Mouse (Mus musculus) liver, embryonic 14.5 days (tissue): ENCODE measurements around the gene Mrgprd. TPM values are rescaled to one million over a fixed set of nuclear protein-coding genes. Genes with fewer than 3 reads are reported as not detected.

Experiments used
- ATAC-seq: fragments of 200-750 bp; cut with Nextera tagmentation; 2 replicates; pipeline ENCODE4 v1.8.0; 2017; ENCODE audit warnings: moderate number of reproducible peaks, mild to moderate bottlenecking, moderate library complexity; ENCODE audit not compliant: insufficient read depth
- DNase-seq, 3 experiments: peaks; one replicate each; pipeline ENCODE4 v3.0.0-alpha.2; 2012 to 2013; ENCODE audit warnings: low read depth in 3 of 3, low spot score in 3 of 3
- H3K27ac ChIP-seq: fragments of 300-500 bp; sonication (generic); 2 replicates; pipeline ENCODE4 v1.5.1; 2014; ENCODE audit warnings: moderate library complexity, mild to moderate bottlenecking, control low read depth, inconsistent platforms
- H3K27me3 ChIP-seq: fragments of 300-500 bp; sonication (generic); 2 replicates; pipeline ENCODE4 v1.6.1; 2014; ENCODE audit warnings: mild to moderate bottlenecking, low read length, moderate library complexity; ENCODE audit not compliant: control insufficient read depth, insufficient read depth
- H3K36me3 ChIP-seq: fragments of 300-500 bp; sonication (generic); replicated peaks from 2 replicates; pipeline ENCODE4 v1.6.1; 2014; ENCODE audit warnings: low read depth; ENCODE audit not compliant: control insufficient read depth, insufficient read depth
- H3K4me1 ChIP-seq, 2 experiments: fragments of 200-500 bp in 1 of 2; fragments of 300-500 bp in 1 of 2; sonication (generic) in 1 of 2; replicated peaks; 2 replicates each; pipeline ENCODE4 v1.6.1; 2012 to 2014; ENCODE audit warnings: antibody characterized with exemption in 1 of 2, inconsistent platforms in 1 of 2, low read length in 1 of 2; ENCODE audit not compliant: control insufficient read depth in 2 of 2, insufficient read depth in 2 of 2
- H3K4me2 ChIP-seq: fragments of 300-500 bp; sonication (generic); 2 replicates; pipeline ENCODE4 v1.6.1; 2014; ENCODE audit warnings: low read depth, mild to moderate bottlenecking, control low read depth, moderate library complexity
- H3K4me3 ChIP-seq, 2 experiments: fragments of 200-500 bp in 1 of 2; fragments of 300-500 bp in 1 of 2; sonication (generic) in 1 of 2; 2 replicates each; pipeline ENCODE4 v1.5.1; 2012 to 2014; ENCODE audit warnings: low read depth in 2 of 2, low read length in 2 of 2, mild to moderate bottlenecking in 2 of 2, control low read depth in 1 of 2, inconsistent platforms in 1 of 2, moderate library complexity in 1 of 2; ENCODE audit not compliant: insufficient read depth in 1 of 2
- H3K9ac ChIP-seq: fragments of 300-500 bp; sonication (generic); replicated peaks from 2 replicates; pipeline ENCODE4 v1.6.1; 2014; ENCODE audit warnings: mild to moderate bottlenecking, control low read depth, moderate library complexity
- H3K9me3 ChIP-seq: fragments of 300-500 bp; sonication (generic); 2 replicates; pipeline ENCODE4 v1.6.1; 2016; ENCODE audit warnings: low read length, mixed read lengths; ENCODE audit not compliant: control insufficient read depth
- CTCF ChIP-seq: IDR thresholded peaks from 2 replicates; pipeline ENCODE4 v1.5.1; 2016; ENCODE audit warnings: antibody characterized with exemption, low read depth, control low read depth
- EP300 ChIP-seq: IDR thresholded peaks from 2 replicates; pipeline ENCODE4 v1.6.1; 2016; ENCODE audit warnings: antibody characterized with exemption, low read depth
- WGBS: fragments of 180-500 bp; shearing (Covaris S2); extraction: QIAGEN DNeasy Blood & Tissue Kit; methylation state at CpG from one replicate; pipeline ENCODE4 v1.1.7; 2014; ENCODE audit not compliant: insufficient replicate concordance; 5-methylcytosine and 5-hydroxymethylcytosine counted together
- polyA plus RNA-seq, 2 experiments: library from polyadenylated mRNA; depleted of rRNA in 1 of 2; stranded (reverse) in 1 of 2; unstranded in 1 of 2; fragments of >200 nt; fragmentation: Nextera tagmentation in 1 of 2; extraction: Ambion mirVana in 1 of 2; gene quantifications; 2 replicates each; pipeline versions ENCODE4 v1.2.1 to v1.2.3; 2012 to 2014

Mrgprd gene
- polyA plus RNA-seq, 2 experiments: not detected

- TF ChIP-seq CTCF: no peak
- no peaks in the 10 kb centered on the region for H3K36me3 ChIP-seq
- H3K4me3 ChIP-seq: no peak overlapping the region
- no peak overlapping the region for H3K27ac ChIP-seq
- H3K27me3 ChIP-seq: no peaks in the 10 kb centered on the region
- no peak overlapping the region for H3K9ac ChIP-seq
- H3K4me2 ChIP-seq: no peak overlapping the region
- 46% methylated on average over 4 of the region's 4 CpGs for WGBS
- H3K9me3 ChIP-seq: no peaks in the 10 kb centered on the region
- DNase-seq (no peak), ATAC-seq (no peak)
- no peaks in the 10 kb centered on the region for H3K4me1 ChIP-seq
Measured at GRCm38 (mm10) chr7:145308866-145309265, 5.8 kb upstream of the Mrgprd start.

GRCm38 (mm10) chr7:145309877-145310276 lies 4.8 kb upstream of the Mrgprd start:
- DNase-seq: no peak
- no peak for ATAC-seq
- Histone ChIP-seq H3K36me3 (no peaks in the 10 kb centered on the region), H3K4me1 (no peaks in the 10 kb centered on the region), H3K4me2 (no peak overlapping the region), H3K27ac (no peak overlapping the region), H3K4me3 (no peak overlapping the region), H3K9me3 (no peaks in the 10 kb centered on the region), H3K27me3 (no peaks in the 10 kb centered on the region), H3K9ac (no peak overlapping the region)
- WGBS: 39% methylated on average over 1 of the region's 1 CpGs
- TF ChIP-seq CTCF (no peak), EP300 (no peak)

- DNase-seq (no peak), ATAC-seq (no peak)
- WGBS: 27% methylated on average over 5 of the region's 5 CpGs
- Histone ChIP-seq H3K4me3 (no peak overlapping the region), H3K36me3 (no peaks in the 10 kb centered on the region), H3K27me3 (no peaks in the 10 kb centered on the region), H3K4me2 (no peak overlapping the region), H3K9ac (no peak overlapping the region), H3K4me1 (no peaks in the 10 kb centered on the region), H3K27ac (no peak overlapping the region), H3K9me3 (no peaks in the 10 kb centered on the region)
- TF ChIP-seq EP300 (no peak), CTCF (no peak)
Measured at GRCm38 (mm10) chr7:145310526-145310925, 4.1 kb upstream of the Mrgprd start.

GRCm38 (mm10) chr7:145312137-145312536 lies 2.5 kb upstream of the Mrgprd start:
- Histone ChIP-seq H3K27ac (no peak overlapping the region), H3K27me3 (no peaks in the 10 kb centered on the region), H3K4me2 (no peak overlapping the region), H3K4me3 (no peak overlapping the region), H3K36me3 (no peaks in the 10 kb centered on the region), H3K9me3 (no peaks in the 10 kb centered on the region), H3K4me1 (no peaks in the 10 kb centered on the region), H3K9ac (no peak overlapping the region)
- 59% methylated on average over 3 of the region's 3 CpGs for WGBS
- TF ChIP-seq EP300 (no peak), CTCF (no peak)
- DNase-seq: no peak
- no peak for ATAC-seq

GRCm38 (mm10) chr7:145317522-145317921 lies 2.9 kb downstream of the Mrgprd start:
- Histone ChIP-seq H3K9ac (no peak overlapping the region), H3K4me2 (no peak overlapping the region), H3K4me3 (no peak overlapping the region), H3K36me3 (no peaks in the 10 kb centered on the region), H3K27ac (no peak overlapping the region), H3K27me3 (no peaks in the 10 kb centered on the region), H3K4me1 (no peaks in the 10 kb centered on the region), H3K9me3 (no peaks in the 10 kb centered on the region)
- WGBS: 50% methylated on average over 4 of the region's 4 CpGs
- DNase-seq (no peak), ATAC-seq (no peak)
- TF ChIP-seq EP300 (no peak), CTCF (no peak)

GRCm38 (mm10) chr7:145319481-145319880 lies 4.8 kb downstream of the Mrgprd start:
- H3K9ac ChIP-seq: no peak overlapping the region
- H3K27me3 ChIP-seq: no peaks in the 10 kb centered on the region
- no peak overlapping the region for H3K27ac ChIP-seq
- H3K36me3 ChIP-seq: no peaks in the 10 kb centered on the region
- H3K4me3 ChIP-seq: no peak overlapping the region
- no peak overlapping the region for H3K4me2 ChIP-seq
- no peak for TF ChIP-seq CTCF
- no peak for TF ChIP-seq EP300
- no peaks in the 10 kb centered on the region for H3K9me3 ChIP-seq
- ATAC-seq (no peak), DNase-seq (no peak)
- no peaks in the 10 kb centered on the region for H3K4me1 ChIP-seq
- WGBS: 35% methylated on average over 3 of the region's 3 CpGs
